Mouse (Mus musculus): ENCODE measurements around the gene Smarca2. TPM values are rescaled to one million over a fixed set of nuclear protein-coding genes. Genes with fewer than 3 reads are reported as not detected.

The Smarca2 gene
- polyA plus RNA-seq, 1 experiment from 2014 or later = 36.3 TPM

DNA sequence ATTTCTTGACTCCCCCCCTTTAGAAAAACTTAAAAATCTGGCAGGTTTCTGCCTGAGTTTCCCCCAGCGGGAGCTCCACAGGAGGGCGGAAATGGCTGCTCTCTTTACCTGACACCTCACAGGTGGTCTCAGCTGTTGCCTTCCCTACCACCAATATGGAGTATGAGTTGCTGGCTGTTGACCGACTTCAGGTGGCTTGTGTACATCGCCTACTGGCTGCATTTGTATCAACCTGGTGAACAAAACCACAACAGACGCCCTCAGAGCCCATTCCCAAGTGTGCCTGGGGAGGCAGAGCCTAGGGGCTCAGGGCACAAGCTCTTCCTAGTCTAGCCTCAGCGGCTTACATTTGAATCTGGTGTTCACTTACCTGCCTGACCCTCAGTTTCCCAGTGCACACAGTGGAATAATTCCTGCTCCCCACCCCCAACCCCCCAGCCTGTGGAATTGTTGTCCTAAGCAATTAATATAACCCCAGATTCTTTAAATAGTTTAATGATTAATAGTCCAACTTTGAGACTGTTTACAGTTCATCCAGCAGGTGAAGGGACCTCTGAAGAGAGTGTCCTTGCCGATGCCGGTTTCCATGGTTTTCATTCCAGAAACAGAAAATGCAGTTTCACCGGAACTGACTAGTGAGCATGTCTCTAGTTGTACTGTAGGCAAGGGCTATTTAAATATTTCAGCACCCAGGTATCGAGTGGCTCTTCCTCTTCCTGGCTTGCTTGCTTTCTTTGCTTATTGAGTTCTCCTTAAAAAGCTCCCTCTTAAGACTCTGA, 149.4 kb downstream of the Smarca2 start:
- Histone ChIP-seq H3K9ac (no peak overlapping the region), H3K27ac (peak overlapping the region; percentile 62; the same call in 1 of the 2 replicates), H3K27me3 (replicated peaks) (no peaks in the 10 kb centered on the region), H3K9me3 (no peaks in the 10 kb centered on the region), H3K36me3 (no peaks in the 10 kb centered on the region), H3K4me1 (replicated peaks) (peaks cover 4% of the 10 kb centered on the region; the same call in 1 of the 2 replicates), H3K4me2 (replicated peaks) (no peak overlapping the region; the same call in 1 of the 2 replicates), H3K4me3 (replicated peaks) (no peak overlapping the region)
- WGBS = 53% methylated on average over 10 of the region's 10 CpGs
- ATAC-seq = peak; percentile 71

DNA sequence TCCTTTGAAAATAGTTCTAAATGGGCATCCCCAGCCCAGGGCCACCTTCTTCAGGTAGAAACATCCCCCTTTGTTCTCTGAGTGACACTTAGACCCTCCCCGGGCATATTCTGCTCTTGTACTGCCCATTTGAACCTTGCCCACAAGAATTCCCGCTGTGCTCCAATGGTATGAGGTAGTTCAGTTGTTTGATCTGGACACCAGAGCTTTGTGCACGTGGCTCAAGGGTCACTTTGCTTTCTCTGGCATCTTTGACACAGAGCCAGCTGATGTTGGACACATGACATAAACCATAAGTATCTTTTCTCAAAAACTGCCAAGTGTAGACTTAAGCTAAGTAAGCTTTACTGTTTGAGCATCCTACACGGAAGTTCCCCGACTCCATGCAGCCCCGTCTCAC, 151.1 kb downstream of the Smarca2 start:
- peaks cover 4% of the 10 kb centered on the region; the same call in 1 of the 2 replicates for H3K4me1 ChIP-seq (replicated peaks)
- H3K4me3 ChIP-seq (replicated peaks) = no peak overlapping the region
- no peaks in the 10 kb centered on the region for H3K36me3 ChIP-seq
- no peak overlapping the region for H3K4me2 ChIP-seq (replicated peaks)
- H3K27ac ChIP-seq = no peak overlapping the region
- H3K9ac ChIP-seq = no peak overlapping the region
- WGBS = 71% methylated on average over 6 of the region's 6 CpGs
- no peaks in the 10 kb centered on the region for H3K27me3 ChIP-seq (replicated peaks)
- ATAC-seq = no peak
- no peaks in the 10 kb centered on the region for H3K9me3 ChIP-seq

DNA sequence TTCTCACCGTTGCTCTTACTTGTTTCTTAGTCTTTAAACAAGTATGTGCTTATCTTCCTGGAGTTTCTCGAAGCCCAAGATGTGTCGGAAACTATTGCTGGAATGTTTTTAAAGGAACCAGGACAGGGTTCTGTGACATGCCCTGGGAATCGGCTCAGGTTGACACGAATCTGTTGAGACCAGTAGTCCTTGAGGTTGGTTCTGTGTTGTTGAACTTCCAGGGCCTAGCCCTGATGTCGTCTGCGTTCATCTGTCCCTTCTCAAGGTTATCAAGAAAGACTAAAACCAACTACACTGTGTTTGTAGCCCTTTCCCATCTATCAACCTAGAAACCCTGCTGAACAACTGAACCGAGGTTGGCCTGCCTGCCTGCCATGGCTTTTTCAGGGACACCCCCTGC, 151.5 kb downstream of the Smarca2 start:
- Histone ChIP-seq H3K9ac (no peak overlapping the region), H3K27ac (no peak overlapping the region), H3K27me3 (replicated peaks) (no peaks in the 10 kb centered on the region), H3K4me2 (replicated peaks) (no peak overlapping the region), H3K4me1 (replicated peaks) (peaks cover 4% of the 10 kb centered on the region; the same call in 1 of the 2 replicates), H3K4me3 (replicated peaks) (no peak overlapping the region), H3K9me3 (no peaks in the 10 kb centered on the region), H3K36me3 (no peaks in the 10 kb centered on the region)
- 64% methylated on average over 8 of the region's 8 CpGs for WGBS
- no peak for ATAC-seq

DNA sequence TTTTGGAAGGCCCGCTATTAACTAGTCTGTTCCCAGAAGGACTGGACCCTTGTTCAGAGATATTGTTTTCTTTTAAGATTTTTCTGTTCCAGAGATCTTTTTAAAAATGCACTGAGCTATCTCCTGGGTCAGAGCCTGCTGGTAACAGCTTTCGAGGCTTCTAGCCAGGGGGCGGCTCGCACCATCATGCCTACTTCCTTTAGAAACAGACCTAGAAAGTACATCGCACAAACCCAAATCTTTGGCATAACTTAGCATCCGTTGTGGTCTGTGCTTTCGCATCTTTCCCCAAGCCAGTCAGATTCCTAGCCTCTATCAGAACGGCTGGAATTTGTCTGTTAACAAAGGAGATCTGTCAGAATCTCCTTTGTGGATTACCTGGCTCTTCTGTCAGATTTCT, 153.3 kb downstream of the Smarca2 start:
- Histone ChIP-seq H3K27me3 (replicated peaks) (no peaks in the 10 kb centered on the region), H3K36me3 (no peaks in the 10 kb centered on the region), H3K4me1 (replicated peaks) (peaks cover 4% of the 10 kb centered on the region; the same call in 1 of the 2 replicates), H3K9ac (no peak overlapping the region), H3K27ac (no peak overlapping the region), H3K9me3 (no peaks in the 10 kb centered on the region), H3K4me3 (replicated peaks) (no peak overlapping the region), H3K4me2 (replicated peaks) (no peak overlapping the region)
- 76% methylated on average over 8 of the region's 8 CpGs for WGBS
- ATAC-seq = no peak

DNA sequence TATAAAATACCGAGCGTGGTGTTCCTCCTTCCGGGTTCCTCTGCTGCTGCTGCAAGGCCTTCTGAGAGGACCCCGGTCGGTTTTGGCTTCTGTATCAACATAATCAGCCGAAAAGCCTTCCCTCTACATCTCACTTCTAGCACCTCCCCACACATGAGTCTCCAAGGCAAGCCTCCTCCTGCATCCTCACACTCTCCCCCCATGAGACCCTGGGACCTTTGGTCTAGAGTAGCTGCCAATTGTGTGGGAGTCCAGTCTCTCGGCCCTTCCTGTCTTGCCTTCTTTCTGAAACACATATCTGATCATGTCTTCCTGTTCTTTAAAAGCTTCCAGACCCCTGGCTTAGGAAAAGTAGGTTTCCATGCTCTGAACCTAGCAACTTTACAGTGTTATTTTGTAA, 153.8 kb downstream of the Smarca2 start:
- H3K9ac ChIP-seq = no peak overlapping the region
- peaks cover 4% of the 10 kb centered on the region; the same call in 1 of the 2 replicates for H3K4me1 ChIP-seq (replicated peaks)
- no peaks in the 10 kb centered on the region for H3K27me3 ChIP-seq (replicated peaks)
- H3K9me3 ChIP-seq = no peaks in the 10 kb centered on the region
- no peak for ATAC-seq
- WGBS = 70% methylated on average over 7 of the region's 7 CpGs
- H3K4me3 ChIP-seq (replicated peaks) = no peak overlapping the region
- H3K27ac ChIP-seq = no peak overlapping the region
- no peak overlapping the region for H3K4me2 ChIP-seq (replicated peaks)
- H3K36me3 ChIP-seq = no peaks in the 10 kb centered on the region

DNA sequence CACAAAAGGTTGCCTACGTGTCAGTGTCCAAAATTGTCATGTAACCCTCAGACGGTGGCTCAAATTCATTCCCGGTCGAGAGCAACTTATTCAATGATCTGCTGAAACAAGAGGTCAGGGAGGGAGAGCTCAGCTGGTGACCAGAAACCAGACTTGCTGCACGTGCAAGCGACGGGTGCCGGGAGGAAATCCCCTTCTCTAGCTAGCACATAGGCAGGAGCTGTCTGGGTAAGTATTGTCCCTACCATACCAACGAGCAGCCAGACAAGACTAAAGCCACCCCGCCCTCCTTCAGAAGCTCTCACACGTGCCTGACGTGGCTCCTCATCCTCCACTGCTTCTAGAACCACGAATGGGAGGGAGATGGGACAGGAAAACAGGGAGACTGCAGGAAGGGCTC, 154.4 kb downstream of the Smarca2 start:
- H3K27ac ChIP-seq = no peak overlapping the region
- 85% methylated on average over 13 of the region's 13 CpGs for WGBS

DNA sequence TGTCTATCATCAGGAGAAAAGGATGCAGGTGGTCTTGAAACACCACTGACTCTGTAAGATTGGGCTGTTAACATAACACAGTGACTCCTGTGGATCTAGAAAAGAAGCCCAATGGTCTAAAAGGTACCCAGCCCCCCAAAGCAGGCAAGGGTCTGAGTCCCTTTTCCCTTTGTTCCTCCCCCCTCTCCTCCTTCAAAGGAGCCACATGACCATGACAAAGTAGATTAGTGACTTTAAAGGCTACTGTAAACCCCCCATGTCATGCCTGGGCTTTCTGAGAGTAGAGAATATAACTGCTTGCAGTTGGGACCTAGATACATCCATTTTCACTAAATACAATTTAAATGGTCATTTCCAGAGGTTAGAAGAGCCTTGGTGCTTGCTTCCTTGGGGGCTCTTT, 156.4 kb downstream of the Smarca2 start:
- H3K4me1 ChIP-seq (replicated peaks) = no peaks in the 10 kb centered on the region
- H3K36me3 ChIP-seq = no peaks in the 10 kb centered on the region
- H3K27ac ChIP-seq = no peak overlapping the region
- no peak for ATAC-seq
- H3K4me2 ChIP-seq (replicated peaks) = no peak overlapping the region
- no peak overlapping the region for H3K4me3 ChIP-seq (replicated peaks)
- no peaks in the 10 kb centered on the region for H3K27me3 ChIP-seq (replicated peaks)
- H3K9ac ChIP-seq = no peak overlapping the region
- no peaks in the 10 kb centered on the region for H3K9me3 ChIP-seq

More for the DNA sequence above, 154.4 kb downstream of the Smarca2 start:
- H3K27me3 ChIP-seq (replicated peaks) = no peaks in the 10 kb centered on the region
- ATAC-seq = no peak
- H3K4me1 ChIP-seq (replicated peaks) = no peaks in the 10 kb centered on the region; the same call in 1 of the 2 replicates
- H3K4me2 ChIP-seq (replicated peaks) = no peak overlapping the region
- no peaks in the 10 kb centered on the region for H3K9me3 ChIP-seq
- no peak overlapping the region for H3K4me3 ChIP-seq (replicated peaks)
- no peaks in the 10 kb centered on the region for H3K36me3 ChIP-seq
- no peak overlapping the region for H3K9ac ChIP-seq

DNA sequence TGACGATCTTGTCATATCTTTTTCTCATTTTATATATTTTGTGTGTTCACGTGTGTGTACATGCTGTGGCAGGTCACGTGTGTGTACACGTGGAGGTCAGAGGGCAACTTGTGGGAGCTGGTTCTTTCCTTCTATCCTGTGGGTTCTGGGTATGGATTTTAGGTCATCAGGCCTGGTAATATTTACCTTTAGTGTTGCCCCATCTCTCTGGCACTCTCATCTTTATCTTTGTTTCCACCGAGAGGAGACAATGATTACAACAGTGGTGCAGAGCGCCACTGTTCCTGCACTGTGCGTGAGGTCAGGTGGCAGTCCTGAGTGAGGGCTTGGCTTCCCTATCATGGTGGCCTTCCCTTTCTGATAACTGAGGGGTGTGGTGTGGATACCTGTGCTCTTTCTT, 160.6 kb downstream of the Smarca2 start:
- Histone ChIP-seq H3K9ac (no peak overlapping the region), H3K27me3 (replicated peaks) (no peaks in the 10 kb centered on the region), H3K4me2 (replicated peaks) (no peak overlapping the region), H3K4me1 (replicated peaks) (no peaks in the 10 kb centered on the region), H3K9me3 (no peaks in the 10 kb centered on the region), H3K36me3 (no peaks in the 10 kb centered on the region), H3K27ac (no peak overlapping the region), H3K4me3 (replicated peaks) (no peak overlapping the region)
- ATAC-seq = no peak
- WGBS = 80% methylated on average over 7 of the region's 7 CpGs

DNA sequence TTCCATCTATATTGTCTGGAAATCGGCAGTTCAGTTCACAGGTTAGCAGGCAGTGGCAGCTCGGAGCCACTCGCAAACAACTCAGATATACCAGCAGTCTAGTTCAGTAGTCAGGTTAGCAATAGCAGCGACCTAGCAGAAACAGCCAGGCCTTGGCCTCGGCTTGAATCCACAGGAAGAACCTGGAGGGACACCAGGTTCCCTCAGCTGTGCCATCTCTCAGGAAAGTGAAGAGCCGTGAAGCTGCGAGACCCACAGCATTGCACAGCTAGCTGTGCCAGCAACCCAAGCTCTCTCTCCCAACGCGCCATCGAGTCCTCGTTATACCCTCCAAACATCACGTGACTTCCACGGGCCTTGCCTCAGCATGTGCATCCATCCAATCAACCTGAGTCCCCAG, 162.6 kb downstream of the Smarca2 start:
- H3K27me3 ChIP-seq (replicated peaks) = no peaks in the 10 kb centered on the region
- WGBS = 95% methylated on average over 13 of the region's 13 CpGs
- no peak for ATAC-seq
- no peak overlapping the region for H3K27ac ChIP-seq
- H3K9ac ChIP-seq = no peak overlapping the region
- no peaks in the 10 kb centered on the region for H3K36me3 ChIP-seq
- H3K4me2 ChIP-seq (replicated peaks) = no peak overlapping the region
- no peak overlapping the region for H3K4me3 ChIP-seq (replicated peaks)
- no peaks in the 10 kb centered on the region for H3K9me3 ChIP-seq
- no peaks in the 10 kb centered on the region for H3K4me1 ChIP-seq (replicated peaks)

DNA sequence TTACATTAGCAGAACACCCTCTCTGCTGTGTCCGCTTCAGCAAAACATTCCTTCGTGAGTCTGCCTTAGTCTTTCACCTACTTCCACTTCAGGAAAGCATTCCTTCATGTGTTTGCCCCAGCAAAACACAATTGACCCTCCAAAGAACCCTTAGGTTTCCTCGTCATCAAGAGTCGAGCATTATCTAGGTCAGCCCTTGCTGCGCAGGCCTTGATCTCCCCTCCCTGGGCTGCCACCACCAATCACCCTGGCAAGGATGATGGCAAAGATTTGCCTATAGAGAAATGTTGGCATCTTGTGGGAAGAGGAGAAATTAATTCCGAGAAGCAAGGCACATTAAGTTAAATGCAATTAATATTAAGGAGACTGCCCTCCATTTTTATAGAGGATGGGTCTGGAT, 163.1 kb downstream of the Smarca2 start:
- Histone ChIP-seq H3K27ac (no peak overlapping the region), H3K4me3 (replicated peaks) (no peak overlapping the region), H3K4me2 (replicated peaks) (no peak overlapping the region), H3K9ac (no peak overlapping the region), H3K27me3 (replicated peaks) (no peaks in the 10 kb centered on the region), H3K4me1 (replicated peaks) (no peaks in the 10 kb centered on the region), H3K36me3 (no peaks in the 10 kb centered on the region), H3K9me3 (no peaks in the 10 kb centered on the region)
- 93% methylated on average over 6 of the region's 6 CpGs for WGBS
- no peak for ATAC-seq

DNA sequence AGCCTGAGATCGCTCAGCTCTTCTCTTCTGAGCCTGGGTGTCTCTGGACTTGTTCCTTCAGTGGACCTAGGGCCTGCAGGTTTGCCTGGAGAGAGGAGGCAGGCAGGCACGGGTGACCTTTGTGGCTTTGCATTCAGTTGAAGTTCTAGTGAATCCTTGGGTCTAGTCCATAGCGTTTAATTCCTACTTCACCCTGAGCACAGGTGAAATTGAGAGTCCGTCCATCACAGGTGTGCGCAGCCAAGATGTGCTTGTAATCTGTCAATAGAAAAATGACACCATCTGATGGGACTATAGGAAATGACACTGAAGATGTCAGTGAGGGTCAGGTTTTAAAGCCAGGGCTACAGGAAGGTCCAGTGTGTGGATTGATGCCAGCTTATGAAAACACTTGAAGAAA, 164.0 kb downstream of the Smarca2 start:
- Histone ChIP-seq H3K27ac (no peak overlapping the region), H3K9ac (no peak overlapping the region), H3K4me2 (replicated peaks) (no peak overlapping the region), H3K36me3 (no peaks in the 10 kb centered on the region), H3K9me3 (no peaks in the 10 kb centered on the region), H3K4me1 (replicated peaks) (no peaks in the 10 kb centered on the region), H3K27me3 (replicated peaks) (no peaks in the 10 kb centered on the region), H3K4me3 (replicated peaks) (no peak overlapping the region)
- 92% methylated on average over 5 of the region's 5 CpGs for WGBS
- no peak for ATAC-seq

DNA sequence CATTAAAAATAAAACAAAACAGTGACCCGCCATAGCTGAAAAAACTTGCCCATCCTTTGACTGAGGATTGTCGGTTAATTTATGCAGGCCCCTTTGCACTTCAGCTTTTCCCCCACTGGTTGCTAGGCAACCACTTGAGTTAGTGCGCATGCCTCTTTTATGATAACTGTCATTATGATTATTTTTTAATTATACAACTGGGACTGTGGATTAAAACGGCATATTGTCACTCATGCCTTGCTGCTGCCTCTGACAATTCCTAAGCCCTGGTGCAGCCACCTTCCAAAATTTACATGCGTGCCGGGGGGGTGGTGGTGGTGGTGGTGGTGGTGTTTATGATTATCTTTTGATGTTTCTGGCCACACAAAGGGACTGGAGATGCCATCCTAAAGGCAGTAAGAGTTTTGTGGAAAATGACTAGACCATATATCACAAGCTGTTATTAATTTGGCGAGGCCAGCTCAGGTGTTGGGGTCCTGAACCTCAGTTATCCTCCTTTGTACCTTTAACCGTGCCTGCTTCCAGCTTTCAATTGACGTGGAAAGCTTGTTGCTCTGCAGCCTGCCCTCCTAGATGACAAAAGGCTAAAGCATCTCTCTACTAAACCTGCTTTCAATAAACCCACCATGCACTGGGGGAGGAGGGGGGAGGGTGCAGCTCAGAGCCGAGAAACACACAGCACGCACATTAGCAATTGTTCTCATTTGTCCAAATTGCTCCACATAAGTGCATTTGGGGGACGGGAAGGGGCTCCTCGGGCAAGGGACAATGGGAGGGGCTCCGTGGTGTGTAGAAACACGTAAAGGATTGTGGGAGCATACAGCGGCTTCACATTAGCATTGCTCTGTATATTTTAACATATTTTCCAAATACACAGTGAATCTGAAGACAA, 165.0 kb downstream of the Smarca2 start:
- no peaks in the 10 kb centered on the region for H3K36me3 ChIP-seq
- no peaks in the 10 kb centered on the region for H3K27me3 ChIP-seq (replicated peaks)
- H3K4me1 ChIP-seq (replicated peaks) = no peaks in the 10 kb centered on the region
- H3K9ac ChIP-seq = no peak overlapping the region
- H3K9me3 ChIP-seq = no peaks in the 10 kb centered on the region
- H3K4me2 ChIP-seq (replicated peaks) = no peak overlapping the region
- no peak overlapping the region for H3K27ac ChIP-seq
- ATAC-seq = peak; percentile 15; the same call in 1 of the 2 replicates
- WGBS = 68% methylated on average over 16 of the region's 16 CpGs
- no peak overlapping the region for H3K4me3 ChIP-seq (replicated peaks)

Measured in intestine, embryonic 15.5 days (tissue).